Mouse (Mus musculus) heart, postnatal 0 days (tissue): ENCODE data around the gene Camkmt.

ENCODE experiments used
- CTCF ChIP-seq: IDR thresholded peaks from 2 replicates; pipeline ENCODE4 v1.5.1; 2016; ENCODE audit warnings: antibody characterized with exemption, control low read depth, low read depth
- EP300 ChIP-seq: IDR thresholded peaks from 2 replicates; pipeline ENCODE4 v1.6.1; 2016; ENCODE audit warnings: antibody characterized with exemption, low read depth

- TF ChIP-seq CTCF (no peak), EP300 (no peak)
Observed at GRCm38 (mm10) chr17:85282447-85282846, 192.1 kb downstream of the Camkmt start.
